Mouse (Mus musculus) lung, embryonic 14.5 days (tissue): Measurements from ENCODE around the gene Slc35b3. TPM values are rescaled to one million over a fixed set of nuclear protein-coding genes. Genes with fewer than 3 reads are reported as not detected.
A peak's percentile ranks its signal among the peaks of the same experiment; 100 is the strongest.

Experiments
- ATAC-seq: fragments of 200-750 bp; cut with Nextera tagmentation; 2 replicates; pipeline ENCODE4 v1.8.0; 2017; ENCODE audit warnings: mild to moderate bottlenecking, moderate TSS enrichment, moderate library complexity; ENCODE audit not compliant: insufficient read depth
- DNase-seq: peaks from one replicate; pipeline ENCODE4 v3.0.0-alpha.2; 2015
- H3K27ac ChIP-seq: fragments of 300-500 bp; sonication (generic); 2 replicates; pipeline ENCODE4 v1.5.1; 2014; ENCODE audit warnings: low read depth, mild to moderate bottlenecking, moderate library complexity
- H3K27me3 ChIP-seq: fragments of 300-500 bp; sonication (generic); 2 replicates; pipeline ENCODE4 v1.6.1; 2014; ENCODE audit warnings: low read length, control low read depth; ENCODE audit not compliant: insufficient read depth
- H3K36me3 ChIP-seq: fragments of 300-500 bp; sonication (generic); 2 replicates; pipeline ENCODE4 v1.6.1; 2014; ENCODE audit warnings: control low read depth; ENCODE audit not compliant: insufficient read depth
- H3K4me1 ChIP-seq: fragments of 300-500 bp; sonication (generic); 2 replicates; pipeline ENCODE4 v1.6.1; 2014; ENCODE audit warnings: antibody characterized with exemption, control low read depth; ENCODE audit not compliant: insufficient read depth
- H3K4me2 ChIP-seq: fragments of 300-500 bp; sonication (generic); 2 replicates; pipeline ENCODE4 v1.6.1; 2014; ENCODE audit warnings: mild to moderate bottlenecking
- H3K4me3 ChIP-seq: fragments of 300-500 bp; sonication (generic); 2 replicates; pipeline ENCODE4 v1.5.1; 2014; ENCODE audit warnings: low read depth, low read length
- H3K9ac ChIP-seq: fragments of 300-500 bp; sonication (generic); 2 replicates; pipeline ENCODE4 v1.6.1; 2014
- H3K9me3 ChIP-seq: fragments of 300-500 bp; sonication (generic); 2 replicates; pipeline ENCODE4 v1.6.1; 2016; ENCODE audit warnings: low read depth, low read length, control low read depth
- CTCF ChIP-seq: IDR thresholded peaks from 2 replicates; pipeline ENCODE4 v1.5.1; 2016; ENCODE audit warnings: antibody characterized with exemption, low read depth
- WGBS: fragments of 180-500 bp; shearing (Covaris S2); extraction: QIAGEN DNeasy Blood & Tissue Kit; methylation state at CpG from one replicate; pipeline ENCODE4 v1.1.7; 2014; 5-methylcytosine and 5-hydroxymethylcytosine counted together
- polyA plus RNA-seq: library from polyadenylated mRNA; unstranded; fragments of >200 nt; fragmentation: Nextera tagmentation; extraction: Ambion mirVana; gene quantifications from 2 replicates; pipeline ENCODE4 v1.2.1, GENCODE M21; 2014

Gene Slc35b3
- polyA plus RNA-seq, 1 experiment from 2014 or later = 37.8 TPM

- Histone ChIP-seq H3K4me2 (no peak overlapping the region), H3K27ac (no peak overlapping the region), H3K4me1 (no peaks in the 10 kb centered on the region), H3K9ac (no peak overlapping the region), H3K36me3 (peaks cover 75% of the 10 kb centered on the region), H3K27me3 (no peaks in the 10 kb centered on the region), H3K9me3 (no peaks in the 10 kb centered on the region), H3K4me3 (no peak overlapping the region)
- no peak for TF ChIP-seq CTCF
- no peak for ATAC-seq
- DNase-seq = no peak
- WGBS = 89% methylated on average over 2 of the region's 2 CpGs
Measured at GRCm38 (mm10) chr13:38938433-38938832, 22.2 kb downstream of the Slc35b3 start.

- DNase-seq = peak; percentile 6
- no peak overlapping the region for H3K27ac ChIP-seq
- H3K9ac ChIP-seq = no peak overlapping the region
- H3K4me2 ChIP-seq = no peak overlapping the region
- no peaks in the 10 kb centered on the region for H3K9me3 ChIP-seq
- no peaks in the 10 kb centered on the region for H3K27me3 ChIP-seq
- peaks cover 76% of the 10 kb centered on the region for H3K36me3 ChIP-seq
- 81% methylated on average over 10 of the region's 10 CpGs for WGBS
- no peak for TF ChIP-seq CTCF
- H3K4me1 ChIP-seq = no peaks in the 10 kb centered on the region
- ATAC-seq = no peak
- H3K4me3 ChIP-seq = no peak overlapping the region
Measured at GRCm38 (mm10) chr13:38936860-38937471, 23.7 kb downstream of the Slc35b3 start.

GRCm38 (mm10) chr13:38935856-38936446, 24.7 kb downstream of the Slc35b3 start:
- DNase-seq = no peak
- no peak overlapping the region for H3K9ac ChIP-seq
- no peaks in the 10 kb centered on the region for H3K4me1 ChIP-seq
- no peak for ATAC-seq
- no peak overlapping the region for H3K27ac ChIP-seq
- no peak overlapping the region for H3K4me3 ChIP-seq
- 89% methylated on average over 10 of the region's 10 CpGs for WGBS
- TF ChIP-seq CTCF = no peak
- peaks cover 67% of the 10 kb centered on the region for H3K36me3 ChIP-seq
- no peaks in the 10 kb centered on the region for H3K9me3 ChIP-seq
- no peaks in the 10 kb centered on the region for H3K27me3 ChIP-seq
- H3K4me2 ChIP-seq = no peak overlapping the region

GRCm38 (mm10) chr13:38929843-38930578, 30.7 kb downstream of the Slc35b3 start:
- Histone ChIP-seq H3K27me3 (no peaks in the 10 kb centered on the region), H3K4me3 (no peak overlapping the region), H3K4me1 (no peaks in the 10 kb centered on the region), H3K4me2 (no peak overlapping the region), H3K36me3 (peaks cover 31% of the 10 kb centered on the region), H3K9ac (no peak overlapping the region), H3K27ac (no peak overlapping the region), H3K9me3 (no peaks in the 10 kb centered on the region)
- DNase-seq (no peak), ATAC-seq (no peak)
- WGBS = 90% methylated on average over 15 of the region's 15 CpGs
- TF ChIP-seq CTCF = no peak

GRCm38 (mm10) chr13:38922676-38923075, 38.0 kb downstream of the Slc35b3 start:
- Histone ChIP-seq H3K36me3 (no peaks in the 10 kb centered on the region), H3K9me3 (no peaks in the 10 kb centered on the region), H3K4me2 (no peak overlapping the region), H3K27ac (no peak overlapping the region), H3K4me3 (no peak overlapping the region), H3K27me3 (no peaks in the 10 kb centered on the region), H3K9ac (no peak overlapping the region), H3K4me1 (no peaks in the 10 kb centered on the region)
- ATAC-seq = no peak
- 47% methylated on average over 3 of the region's 3 CpGs for WGBS
- DNase-seq = no peak
- no peak for TF ChIP-seq CTCF

GRCm38 (mm10) chr13:38921306-38921705, 39.4 kb downstream of the Slc35b3 start:
- H3K9me3 ChIP-seq = no peaks in the 10 kb centered on the region
- TF ChIP-seq CTCF = no peak
- H3K4me1 ChIP-seq = no peaks in the 10 kb centered on the region
- no peak for DNase-seq
- no peak overlapping the region for H3K4me2 ChIP-seq
- no peak overlapping the region for H3K4me3 ChIP-seq
- H3K9ac ChIP-seq = no peak overlapping the region
- no peak for ATAC-seq
- WGBS = 83% methylated on average over 1 of the region's 1 CpGs
- no peaks in the 10 kb centered on the region for H3K36me3 ChIP-seq
- no peak overlapping the region for H3K27ac ChIP-seq
- no peaks in the 10 kb centered on the region for H3K27me3 ChIP-seq

- no peak overlapping the region for H3K9ac ChIP-seq
- H3K36me3 ChIP-seq = no peaks in the 10 kb centered on the region
- WGBS = 73% methylated on average over 9 of the region's 9 CpGs
- no peak for ATAC-seq
- DNase-seq = no peak
- H3K4me1 ChIP-seq = no peaks in the 10 kb centered on the region
- H3K9me3 ChIP-seq = no peaks in the 10 kb centered on the region
- no peak overlapping the region for H3K27ac ChIP-seq
- no peak overlapping the region for H3K4me3 ChIP-seq
- no peaks in the 10 kb centered on the region for H3K27me3 ChIP-seq
- H3K4me2 ChIP-seq = no peak overlapping the region
- TF ChIP-seq CTCF = no peak
Measured at GRCm38 (mm10) chr13:38918188-38918885, 42.3 kb downstream of the Slc35b3 start.
